Mouse (Mus musculus) hindbrain, embryonic 12.5 days (tissue): ENCODE data around the gene Gapdh. TPM values are rescaled to one million over a fixed set of nuclear protein-coding genes. Genes with fewer than 3 reads are reported as not detected.
"Not testable (repeated sequence)": the region's sequence is repeated elsewhere in the genome, so short reads cannot be mapped to it uniquely, and the experiment has no call there.

Experiments used
- ATAC-seq: fragments of 200-750 bp; cut with Nextera tagmentation; 2 replicates; pipeline ENCODE4 v1.8.0; 2017; ENCODE audit warnings: moderate TSS enrichment; ENCODE audit not compliant: low FRiP score
- H3K27ac ChIP-seq: fragments of 300-500 bp; sonication (generic); 2 replicates; pipeline ENCODE4 v1.5.1; 2016; ENCODE audit warnings: mild to moderate bottlenecking
- H3K27me3 ChIP-seq: fragments of 300-500 bp; sonication (generic); 2 replicates; pipeline ENCODE4 v1.6.1; 2016; ENCODE audit warnings: mild to moderate bottlenecking
- H3K36me3 ChIP-seq: fragments of 300-500 bp; sonication (generic); 2 replicates; pipeline ENCODE4 v1.6.1; 2016; ENCODE audit warnings: mild to moderate bottlenecking
- H3K4me1 ChIP-seq: fragments of 300-500 bp; sonication (generic); 2 replicates; pipeline ENCODE4 v1.6.1; 2016
- H3K4me2 ChIP-seq: fragments of 300-500 bp; sonication (generic); replicated peaks from 2 replicates; pipeline ENCODE4 v1.6.1; 2016; ENCODE audit warnings: mild to moderate bottlenecking
- H3K4me3 ChIP-seq: fragments of 300-500 bp; sonication (generic); 2 replicates; pipeline ENCODE4 v1.5.1; 2016; ENCODE audit warnings: mild to moderate bottlenecking
- H3K9ac ChIP-seq: fragments of 300-500 bp; sonication (generic); 2 replicates; pipeline ENCODE4 v1.6.1; 2016; ENCODE audit warnings: mild to moderate bottlenecking, moderate library complexity
- H3K9me3 ChIP-seq: fragments of 300-500 bp; sonication (generic); replicated peaks from 2 replicates; pipeline ENCODE4 v1.6.1; 2016; ENCODE audit warnings: mild to moderate bottlenecking
- WGBS: fragments of 180-500 bp; shearing (Covaris S2); methylation state at CpG from one replicate; pipeline ENCODE4 v1.1.7; 2016; 5-methylcytosine and 5-hydroxymethylcytosine counted together
- polyA plus RNA-seq: library from polyadenylated mRNA; unstranded; fragments of >200 nt; fragmentation: Nextera tagmentation; extraction: Ambion mirVana; gene quantifications from 2 replicates; pipeline ENCODE4 v1.2.1, GENCODE M21; 2016

Gene Gapdh
- polyA plus RNA-seq, 1 experiment from 2014 or later, result 1,567 TPM

DNA sequence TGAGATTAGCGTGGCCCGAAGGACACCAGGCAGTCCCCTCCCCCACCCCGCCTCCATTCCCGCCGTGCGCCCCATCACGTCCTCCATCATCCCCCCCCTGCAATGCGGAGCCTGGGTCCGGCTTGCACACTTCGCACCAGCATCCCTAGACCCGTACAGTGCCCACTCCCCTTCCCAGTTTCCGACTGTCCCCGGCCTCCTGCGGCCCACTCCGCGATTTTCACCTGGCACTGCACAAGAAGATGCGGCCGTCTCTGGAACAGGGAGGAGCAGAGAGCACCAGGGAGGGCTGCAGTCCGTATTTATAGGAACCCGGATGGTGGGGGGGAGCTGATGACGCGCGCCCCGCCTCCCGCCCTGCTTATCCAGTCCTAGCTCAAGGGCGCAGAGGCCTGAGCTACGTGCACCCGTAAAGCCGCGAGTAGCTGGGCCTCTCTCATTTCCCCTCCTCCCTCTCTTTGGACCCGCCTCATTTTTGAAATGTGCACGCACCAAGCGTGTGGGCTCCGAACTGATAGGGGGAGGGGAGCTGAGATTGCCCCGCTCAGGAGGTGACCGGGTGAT is 857 bp downstream of the Gapdh start:
- peak overlapping the region; percentile 96 for H3K4me2 ChIP-seq
- peak overlapping the region; percentile 92 for H3K4me3 ChIP-seq
- peak overlapping the region; percentile 98 for H3K9ac ChIP-seq
- peak overlapping the region; percentile 95 for H3K27ac ChIP-seq
- H3K4me1 ChIP-seq, result peaks cover 39% of the 10 kb centered on the region
- WGBS, result under 1% methylated on average over 36 of the region's 36 CpGs
- H3K9me3 ChIP-seq, result no peaks in the 10 kb centered on the region
- peak; percentile 93 for ATAC-seq
- H3K27me3 ChIP-seq, result no peaks in the 10 kb centered on the region
- H3K36me3 ChIP-seq, result peaks cover 48% of the 10 kb centered on the region

DNA sequence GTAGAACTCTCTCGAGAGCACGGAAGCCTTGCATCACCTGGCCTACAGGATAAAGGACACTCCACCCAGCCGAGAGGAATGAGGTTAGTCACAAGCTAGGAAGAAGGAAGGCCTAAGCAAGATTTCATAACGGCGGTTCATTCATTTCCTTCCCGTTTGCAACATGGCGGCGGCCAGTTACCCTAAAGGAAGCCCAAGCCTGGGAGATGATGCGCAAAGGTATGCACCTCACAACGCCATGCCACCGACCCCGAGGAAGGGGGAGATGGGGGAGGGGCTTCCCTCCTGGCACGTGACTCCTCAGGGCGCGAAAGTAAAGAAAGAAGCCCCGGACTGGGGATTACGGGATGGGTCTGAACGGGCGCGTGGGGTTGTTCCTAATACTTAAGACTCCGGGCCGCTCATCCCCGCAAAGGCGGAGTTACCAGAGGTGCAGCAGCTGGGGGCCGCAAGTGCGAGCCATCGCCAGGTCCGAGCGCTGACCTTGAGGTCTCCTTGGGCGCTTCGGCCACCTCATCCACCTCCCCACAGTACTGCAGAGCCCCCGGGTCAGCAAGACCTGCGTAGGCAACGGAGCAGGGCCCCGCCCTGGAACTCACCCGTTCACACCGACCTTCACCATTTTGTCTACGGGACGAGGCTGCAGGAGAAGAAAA is 1.5 kb downstream of the Gapdh start:
- H3K27ac ChIP-seq, result peak overlapping the region; percentile 95
- peak; percentile 46 for ATAC-seq
- H3K4me2 ChIP-seq, result peak overlapping the region; percentile 96
- under 1% methylated on average over 39 of the region's 39 CpGs for WGBS
- H3K4me1 ChIP-seq, result peaks cover 40% of the 10 kb centered on the region
- peak overlapping the region; percentile 98 for H3K9ac ChIP-seq
- H3K9me3 ChIP-seq, result no peaks in the 10 kb centered on the region
- H3K27me3 ChIP-seq, result no peaks in the 10 kb centered on the region
- H3K4me3 ChIP-seq, result peak overlapping the region; percentile 92
- peaks cover 47% of the 10 kb centered on the region for H3K36me3 ChIP-seq

DNA sequence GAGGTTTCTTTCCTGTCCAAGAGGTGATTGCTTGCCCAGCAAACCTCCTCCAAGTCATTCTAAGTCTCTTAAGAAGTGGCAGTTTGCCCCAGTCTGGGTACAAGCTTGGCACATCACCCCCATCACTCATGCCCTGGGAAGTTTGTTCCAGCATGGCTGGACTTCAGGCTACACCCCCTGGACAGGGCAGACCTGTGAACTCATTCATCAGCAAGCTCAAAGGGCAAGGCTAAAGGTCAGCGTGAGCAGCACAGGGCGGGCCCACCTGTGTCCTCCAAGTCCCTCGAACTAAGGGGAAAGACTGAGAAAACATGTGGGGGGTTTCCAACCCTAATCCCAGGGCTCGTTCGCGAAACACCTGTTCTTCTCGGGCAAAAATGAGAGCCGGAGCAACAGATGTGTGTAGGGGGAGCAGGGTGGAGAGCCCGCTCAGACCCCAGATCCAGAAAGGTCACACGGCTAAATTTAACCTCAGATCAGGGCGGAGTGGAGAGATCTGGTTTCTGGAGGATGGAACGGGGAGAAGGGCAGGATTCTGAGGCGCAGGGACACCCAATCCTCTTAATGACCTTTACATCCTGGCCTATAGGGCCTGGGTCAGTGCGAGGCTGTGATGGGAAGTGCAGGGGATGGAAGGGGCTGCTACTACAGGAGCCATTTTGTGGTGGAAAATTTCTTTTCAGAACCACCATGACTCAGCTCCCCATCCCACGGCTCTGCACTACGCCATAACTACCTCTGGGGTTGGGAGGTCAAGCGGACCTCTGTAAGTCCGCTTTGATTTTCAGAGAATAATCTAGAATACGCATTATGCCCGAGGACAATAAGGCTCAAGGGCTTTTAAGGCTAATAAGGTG is 2.2 kb downstream of the Gapdh start:
- Histone ChIP-seq H3K27me3 (no peaks in the 10 kb centered on the region), H3K27ac (peak overlapping the region; percentile 95), H3K4me3 (peak overlapping the region; percentile 92), H3K9me3 (no peaks in the 10 kb centered on the region), H3K9ac (peak overlapping the region; percentile 98), H3K4me1 (peaks cover 40% of the 10 kb centered on the region), H3K4me2 (peak overlapping the region; percentile 96), H3K36me3 (peaks cover 47% of the 10 kb centered on the region)
- ATAC-seq, result no peak
- WGBS, result 6% methylated on average over 20 of the region's 20 CpGs

DNA sequence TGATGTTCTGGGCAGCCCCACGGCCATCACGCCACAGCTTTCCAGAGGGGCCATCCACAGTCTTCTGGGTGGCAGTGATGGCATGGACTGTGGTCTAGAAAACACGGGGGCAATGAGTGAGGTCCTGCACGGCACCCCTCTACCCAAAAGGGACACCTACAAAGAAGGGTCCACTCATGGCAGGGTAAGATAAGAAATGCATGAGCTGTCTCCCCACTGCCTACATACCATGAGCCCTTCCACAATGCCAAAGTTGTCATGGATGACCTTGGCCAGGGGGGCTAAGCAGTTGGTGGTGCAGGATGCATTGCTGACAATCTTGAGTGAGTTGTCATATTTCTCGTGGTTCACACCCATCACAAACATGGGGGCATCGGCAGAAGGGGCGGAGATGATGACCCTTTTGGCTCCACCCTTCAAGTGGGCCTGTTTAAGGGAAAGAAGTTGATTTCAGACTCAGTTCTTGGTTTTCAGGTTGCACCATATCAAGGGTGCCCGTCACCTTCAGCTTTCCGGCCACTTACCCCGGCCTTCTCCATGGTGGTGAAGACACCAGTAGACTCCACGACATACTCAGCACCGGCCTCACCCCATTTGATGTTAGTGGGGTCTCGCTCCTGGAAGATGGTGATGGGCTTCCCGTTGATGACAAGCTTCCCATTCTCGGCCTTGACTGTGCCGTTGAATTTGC is 3.5 kb downstream of the Gapdh start:
- not testable (repeated sequence) for H3K27ac ChIP-seq, H3K4me2 ChIP-seq, H3K27me3 ChIP-seq, ATAC-seq, H3K9me3 ChIP-seq, H3K4me3 ChIP-seq, H3K9ac ChIP-seq
- 77% methylated on average over 13 of the region's 16 CpGs for WGBS
- Histone ChIP-seq H3K36me3 (peaks cover 43% of the 10 kb centered on the region), H3K4me1 (peaks cover 41% of the 10 kb centered on the region)

DNA sequence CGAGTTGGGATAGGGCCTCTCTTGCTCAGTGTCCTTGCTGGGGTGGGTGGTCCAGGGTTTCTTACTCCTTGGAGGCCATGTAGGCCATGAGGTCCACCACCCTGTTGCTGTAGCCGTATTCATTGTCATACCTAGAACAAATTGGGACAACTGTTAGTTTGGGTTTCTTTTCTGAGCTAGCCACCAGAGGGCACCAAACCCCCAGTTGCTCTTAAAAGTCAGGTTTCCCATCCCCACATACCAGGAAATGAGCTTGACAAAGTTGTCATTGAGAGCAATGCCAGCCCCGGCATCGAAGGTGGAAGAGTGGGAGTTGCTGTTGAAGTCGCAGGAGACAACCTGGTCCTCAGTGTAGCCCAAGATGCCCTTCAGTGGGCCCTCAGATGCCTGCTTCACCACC is 4.3 kb downstream of the Gapdh start:
- H3K4me1 ChIP-seq, result peaks cover 41% of the 10 kb centered on the region
- WGBS, result 7% methylated on average over 4 of the region's 5 CpGs

DNA sequence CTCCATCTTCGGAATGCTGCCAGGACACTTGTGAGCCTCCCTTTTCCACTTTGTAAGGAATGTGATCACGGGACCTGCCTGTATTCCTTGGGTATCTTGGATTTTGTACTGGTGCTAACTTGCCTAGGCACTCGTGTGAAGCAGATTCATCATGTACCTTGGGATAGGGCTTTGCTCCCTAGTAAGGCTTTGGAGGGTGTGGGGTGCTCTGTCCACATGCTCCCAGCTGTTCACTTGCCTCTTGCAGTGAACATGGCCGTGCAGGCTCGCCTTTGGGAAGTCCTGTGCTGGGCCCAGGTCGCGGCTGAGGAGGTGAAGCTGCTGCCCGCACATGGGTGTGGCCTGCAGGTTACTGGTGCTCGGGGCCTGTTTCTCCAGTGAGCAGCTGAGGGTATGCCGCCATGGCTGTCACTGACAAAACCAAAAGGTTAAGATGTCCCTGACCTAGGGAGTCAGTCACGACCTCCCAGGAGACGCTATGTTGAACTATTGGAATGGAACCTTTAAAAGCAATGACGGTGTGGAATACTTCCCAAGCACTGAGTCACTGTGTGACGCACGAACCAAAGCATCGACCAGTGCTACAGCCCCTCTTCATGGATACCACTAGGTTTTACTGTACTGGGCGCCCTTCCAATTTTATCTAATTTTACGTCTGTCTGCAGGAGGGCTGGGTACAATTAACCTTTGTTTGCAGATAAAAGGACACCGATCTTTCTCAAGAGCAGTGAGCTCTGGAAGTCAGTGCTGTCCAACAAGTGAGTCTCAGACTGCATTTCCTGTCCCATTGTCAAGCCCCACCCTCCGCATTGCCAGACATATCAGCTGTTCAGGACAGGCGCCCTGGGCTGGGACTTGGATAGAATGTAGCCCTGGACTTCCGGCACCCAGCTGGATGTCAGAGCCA is 5.2 kb downstream of the Gapdh start:
- Histone ChIP-seq H3K27me3 (no peaks in the 10 kb centered on the region), H3K27ac (peak overlapping the region; percentile 60; the same call in 1 of the 2 replicates), H3K36me3 (peaks cover 46% of the 10 kb centered on the region), H3K4me2 (no peak overlapping the region), H3K9me3 (no peaks in the 10 kb centered on the region), H3K9ac (peak overlapping the region; percentile 9; the same call in 1 of the 2 replicates), H3K4me3 (no peak overlapping the region), H3K4me1 (peaks cover 40% of the 10 kb centered on the region)
- no peak for ATAC-seq
- 17% methylated on average over 22 of the region's 22 CpGs for WGBS

More for the DNA sequence above, 4.3 kb downstream of the Gapdh start:
- not testable (repeated sequence) for ATAC-seq, H3K4me2 ChIP-seq, H3K4me3 ChIP-seq, H3K27ac ChIP-seq, H3K9me3 ChIP-seq, H3K27me3 ChIP-seq, H3K9ac ChIP-seq
- H3K36me3 ChIP-seq, result peaks cover 43% of the 10 kb centered on the region

DNA sequence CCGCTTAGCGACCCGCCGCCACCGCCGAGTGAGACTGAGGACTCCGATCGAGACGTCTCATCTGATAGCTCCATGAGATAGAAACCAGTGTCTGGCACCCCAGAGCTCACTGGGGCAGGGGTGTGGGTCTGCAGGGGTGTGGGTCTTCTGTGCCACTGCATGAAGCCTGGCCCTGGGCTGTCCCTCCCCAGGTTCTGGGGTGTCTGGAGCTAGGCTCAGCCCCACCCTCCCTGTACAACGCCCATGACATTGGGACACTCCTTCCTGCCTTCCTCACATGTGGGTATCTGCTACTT is 5.8 kb downstream of the Gapdh start:
- 65% methylated on average over 10 of the region's 10 CpGs for WGBS
- 0 out of 2 replicates have a peak overlapping the region, but pooled peaks have one; percentile 17 for H3K27ac ChIP-seq
- no peaks in the 10 kb centered on the region for H3K27me3 ChIP-seq
- no peak overlapping the region for H3K9ac ChIP-seq
- H3K9me3 ChIP-seq, result no peaks in the 10 kb centered on the region
- H3K4me1 ChIP-seq, result peaks cover 37% of the 10 kb centered on the region
- no peak for ATAC-seq
- H3K4me3 ChIP-seq, result no peak overlapping the region
- H3K4me2 ChIP-seq, result no peak overlapping the region
- peaks cover 46% of the 10 kb centered on the region for H3K36me3 ChIP-seq

DNA sequence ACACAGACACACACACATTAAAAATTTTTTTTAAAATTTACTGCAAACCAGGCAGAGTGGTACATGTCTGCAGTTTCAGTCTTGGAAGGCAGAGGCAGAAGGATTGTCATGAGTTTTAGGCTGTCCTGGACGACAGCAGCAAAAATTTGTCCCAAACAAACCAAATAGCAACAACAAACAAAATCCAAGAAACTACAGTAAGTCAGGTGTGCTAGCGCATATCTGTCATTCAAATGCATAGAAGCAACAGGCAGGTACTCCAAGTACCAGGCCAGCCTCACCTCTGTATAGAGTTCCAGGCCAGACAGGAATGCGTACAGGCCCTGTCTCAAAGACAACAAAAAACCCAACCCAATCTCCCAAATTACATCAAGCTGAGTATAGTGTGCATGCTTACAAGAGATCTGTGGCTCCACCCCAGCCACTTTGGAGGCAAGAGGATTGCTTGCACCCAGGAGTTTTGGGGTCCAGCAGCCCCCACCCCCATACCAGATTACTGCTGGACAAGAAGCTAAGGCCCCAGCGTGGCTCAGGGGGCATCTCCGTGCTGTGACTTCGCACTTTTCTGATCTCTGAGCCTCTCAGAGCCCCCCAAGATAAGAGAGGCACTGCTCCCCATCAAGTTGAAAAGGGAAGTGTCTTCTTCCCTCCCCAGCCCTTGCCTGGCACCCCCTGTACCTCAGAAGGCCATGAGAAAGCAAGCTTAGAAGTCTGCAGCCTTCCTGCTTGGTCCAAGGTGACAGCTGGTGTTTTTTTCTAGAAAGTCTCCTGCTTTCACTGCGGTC is 6.3 kb downstream of the Gapdh start:
- Histone ChIP-seq H3K4me1 (peaks cover 37% of the 10 kb centered on the region), H3K27me3 (no peaks in the 10 kb centered on the region), H3K4me3 (no peak overlapping the region), H3K9ac (no peak overlapping the region), H3K36me3 (peaks cover 46% of the 10 kb centered on the region), H3K4me2 (no peak overlapping the region), H3K27ac (no peak overlapping the region), H3K9me3 (no peaks in the 10 kb centered on the region)
- WGBS, result 86% methylated on average over 7 of the region's 7 CpGs
- ATAC-seq, result no peak

DNA sequence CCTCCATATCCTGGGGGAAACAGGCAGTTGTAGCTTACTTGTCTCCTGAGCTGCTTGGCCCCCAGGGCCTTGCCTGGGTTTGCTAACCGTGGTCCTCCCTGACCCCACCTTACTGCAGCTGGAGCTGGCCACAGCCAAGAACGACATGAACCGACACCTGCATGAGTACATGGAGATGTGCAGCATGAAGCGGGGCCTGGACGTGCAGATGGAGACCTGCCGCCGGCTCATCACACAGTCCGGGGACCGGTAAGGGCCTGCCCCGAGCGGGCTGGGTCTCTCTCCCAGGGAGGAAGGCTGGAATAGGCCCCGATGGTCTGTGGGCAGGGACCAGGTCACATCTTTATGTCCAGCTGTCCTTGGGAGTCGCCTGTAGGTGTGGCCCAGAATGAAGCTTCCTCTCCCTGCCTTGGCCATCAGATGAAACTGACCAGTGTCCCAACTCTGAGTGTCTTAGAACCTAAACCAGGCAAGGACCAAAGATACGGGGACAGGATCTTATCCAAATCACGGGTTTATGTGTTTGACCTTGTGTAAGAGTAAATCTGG is 7.2 kb downstream of the Gapdh start:
- no peak overlapping the region for H3K4me2 ChIP-seq
- H3K9me3 ChIP-seq, result no peaks in the 10 kb centered on the region
- no peak overlapping the region for H3K27ac ChIP-seq
- H3K27me3 ChIP-seq, result no peaks in the 10 kb centered on the region
- H3K9ac ChIP-seq, result no peak overlapping the region
- peaks cover 34% of the 10 kb centered on the region for H3K4me1 ChIP-seq
- peaks cover 48% of the 10 kb centered on the region for H3K36me3 ChIP-seq
- ATAC-seq, result no peak
- no peak overlapping the region for H3K4me3 ChIP-seq
- 86% methylated on average over 15 of the region's 15 CpGs for WGBS

DNA sequence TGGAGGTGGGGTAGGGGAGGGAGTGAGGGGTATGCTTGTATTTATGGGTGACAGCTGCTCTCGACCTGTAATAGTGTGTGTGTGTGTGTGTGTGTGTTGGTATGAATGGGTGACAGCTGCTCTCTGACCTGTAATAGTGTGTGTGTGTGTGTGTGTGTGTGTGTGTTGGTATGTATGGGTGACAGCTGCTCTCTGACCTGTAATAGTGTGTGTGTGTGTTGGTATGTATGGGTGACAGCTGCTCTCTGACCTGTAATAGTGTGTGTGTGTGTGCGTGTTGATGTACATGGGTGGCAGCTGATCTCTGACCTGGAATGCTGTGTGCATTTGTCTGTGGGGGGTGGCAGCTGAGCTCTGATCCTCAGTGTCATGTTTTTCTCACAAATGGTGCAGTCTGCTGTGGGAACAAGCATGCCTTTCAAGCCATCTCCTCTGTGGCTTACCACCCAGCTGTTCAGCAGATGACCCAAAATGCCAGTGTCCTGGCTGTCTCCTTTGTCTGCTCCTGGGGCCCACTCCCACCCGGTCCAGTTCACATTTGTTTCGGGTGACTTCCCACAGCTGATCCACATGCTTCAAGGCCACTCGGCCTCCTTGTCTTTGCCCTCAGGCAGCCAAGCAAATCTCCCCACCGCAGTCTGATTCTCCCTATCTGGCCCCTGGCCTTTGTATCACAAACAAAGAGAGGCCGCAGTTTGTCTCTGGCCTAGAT is 9.2 kb downstream of the Gapdh start:
- no peaks in the 10 kb centered on the region for H3K27me3 ChIP-seq
- WGBS, result 17% methylated on average over 7 of the region's 7 CpGs
- H3K36me3 ChIP-seq, result peaks cover 57% of the 10 kb centered on the region
- H3K4me2 ChIP-seq, result no peak overlapping the region
- no peak overlapping the region for H3K9ac ChIP-seq
- peaks cover 26% of the 10 kb centered on the region for H3K4me1 ChIP-seq
- no peaks in the 10 kb centered on the region for H3K9me3 ChIP-seq
- peak; percentile 34 for ATAC-seq
- no peak overlapping the region for H3K4me3 ChIP-seq
- H3K27ac ChIP-seq, result peak overlapping the region; percentile 71
